Mouse (Mus musculus) cerebellum, postnatal 36 days (tissue): ENCODE measurements around the gene Gm10563.
"Not testable (repeated sequence)": the region's sequence is repeated elsewhere in the genome, so short reads cannot be mapped to it uniquely, and the experiment has no call there.

ENCODE experiments used
- DNase-seq, 2 experiments: peaks; one replicate each; pipeline ENCODE4 v3.0.0; 2021 to 2022; ENCODE audit warnings: mixed read lengths in 2 of 2

The Gm10563 gene

DNA sequence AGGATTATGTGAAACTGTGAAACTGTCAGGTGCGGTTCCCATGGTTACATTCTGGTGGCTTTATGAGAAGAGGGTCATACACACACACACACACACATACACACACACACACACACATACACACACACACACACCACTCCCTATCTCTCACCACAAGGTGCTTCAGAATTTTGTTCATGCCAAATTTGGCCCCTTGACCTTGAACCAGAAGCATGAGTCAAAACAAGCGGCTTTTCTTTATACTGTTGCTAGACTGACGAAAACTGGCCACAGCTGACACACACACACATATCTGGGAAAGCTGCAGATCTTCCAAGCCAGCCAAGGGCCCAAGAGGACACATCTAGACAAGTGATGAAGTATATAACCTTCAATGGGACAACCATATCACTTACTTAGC lies 49.4 kb downstream of the Gm10563 start:
- no peak for DNase-seq

DNA sequence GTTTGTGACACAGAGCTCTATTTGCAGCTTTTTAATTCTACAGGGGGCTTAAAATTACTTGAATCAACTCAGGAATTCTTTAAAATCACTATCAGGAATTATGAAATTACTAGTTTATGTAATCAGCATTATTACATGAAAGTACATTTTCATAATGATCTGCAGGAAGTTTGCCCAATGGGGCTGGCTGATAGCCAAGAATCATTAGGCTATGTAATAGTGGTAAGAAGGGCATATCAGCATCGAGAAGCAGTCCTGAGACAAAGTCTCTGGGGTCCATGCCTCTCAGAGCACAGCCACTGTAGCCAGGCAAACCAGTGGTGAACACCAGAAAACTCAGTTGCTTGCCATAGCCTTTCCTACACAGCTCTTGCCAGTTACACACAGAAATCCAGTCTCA lies 51.4 kb downstream of the Gm10563 start:
- no peak for DNase-seq

DNA sequence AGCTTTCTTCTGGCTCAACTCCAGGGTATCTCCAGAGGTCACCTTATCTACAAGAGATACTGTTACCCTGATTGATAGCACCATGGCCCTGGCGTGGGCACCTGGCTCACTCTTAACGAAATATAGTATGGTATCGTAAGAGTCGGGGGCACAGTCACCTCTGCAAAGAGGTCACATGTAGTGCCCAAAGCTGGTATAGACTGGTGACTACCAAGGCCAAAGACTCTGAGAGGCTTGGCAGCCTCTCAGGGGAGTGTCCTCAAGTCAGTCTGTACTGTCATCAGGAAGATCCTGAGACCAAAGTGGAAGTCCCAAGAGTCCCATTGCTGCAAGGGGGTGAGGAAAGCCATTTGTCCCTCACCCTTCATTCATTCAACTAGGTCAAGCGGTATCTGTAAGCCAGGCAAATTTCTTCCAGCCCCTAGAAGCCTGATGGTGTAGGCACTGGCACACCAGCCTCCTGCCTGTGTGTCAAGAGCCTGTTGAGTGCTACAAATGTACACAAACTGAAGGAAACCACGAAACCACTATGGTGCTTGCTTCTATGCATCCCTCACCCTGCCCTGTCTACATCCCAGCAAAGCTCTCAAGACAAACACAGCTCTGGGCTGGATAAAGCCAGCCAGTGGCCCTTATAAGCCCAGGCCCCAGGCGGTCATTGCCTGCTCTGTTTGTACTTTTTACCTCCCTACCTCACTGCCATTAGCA lies 54.0 kb downstream of the Gm10563 start:
- DNase-seq = no peak

DNA sequence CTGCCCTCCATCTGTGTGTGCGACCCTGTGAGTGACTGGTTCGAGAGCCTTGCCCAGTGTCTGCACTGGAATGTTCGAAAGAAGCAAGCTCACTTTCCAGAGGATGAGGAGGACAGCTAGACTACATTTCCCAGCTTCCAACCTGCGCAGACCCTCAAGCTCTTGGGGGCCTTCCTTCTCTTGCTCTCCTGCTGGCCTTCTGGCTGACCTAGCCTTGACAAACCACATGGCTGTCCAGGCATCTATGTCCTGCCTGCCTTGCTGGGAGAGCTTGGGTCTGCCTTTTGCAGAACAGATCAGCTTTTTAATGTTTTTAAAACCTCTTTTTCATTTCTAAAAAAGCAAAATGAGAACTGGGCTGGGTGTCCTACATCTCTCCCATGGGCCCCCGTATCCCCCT lies 55.9 kb downstream of the Gm10563 start:
- DNase-seq = no peak

DNA sequence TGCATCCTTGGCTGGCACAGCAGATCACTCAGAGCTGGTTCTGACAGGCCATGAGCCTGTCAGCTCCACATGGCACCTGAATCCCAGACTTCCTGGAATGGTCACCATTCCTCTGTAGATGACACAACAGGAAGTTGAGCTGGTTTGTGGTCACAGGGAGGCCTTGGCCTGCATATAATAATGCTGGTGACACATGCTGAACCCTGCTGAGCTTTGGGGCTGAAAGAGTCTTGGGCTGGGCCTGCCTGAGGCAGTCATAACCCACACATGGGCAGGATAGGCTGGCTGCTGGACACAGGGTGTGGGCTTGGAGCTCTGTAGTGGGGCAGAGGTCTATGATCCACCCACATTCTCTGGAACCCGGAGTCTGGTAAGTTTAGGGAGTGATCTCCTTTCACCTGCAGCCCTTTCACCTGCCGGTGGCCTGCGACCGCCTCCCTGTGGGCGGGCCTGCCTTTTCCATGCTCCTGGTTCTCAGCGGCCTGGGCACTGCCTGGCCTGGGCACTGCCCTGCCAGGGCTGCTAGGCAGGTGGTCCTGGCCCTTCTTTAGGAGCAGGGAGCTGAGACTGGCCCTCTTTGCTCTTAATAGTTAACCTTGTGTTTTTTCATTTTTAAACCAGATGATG lies 62.8 kb downstream of the Gm10563 start:
- no peak for DNase-seq

DNA sequence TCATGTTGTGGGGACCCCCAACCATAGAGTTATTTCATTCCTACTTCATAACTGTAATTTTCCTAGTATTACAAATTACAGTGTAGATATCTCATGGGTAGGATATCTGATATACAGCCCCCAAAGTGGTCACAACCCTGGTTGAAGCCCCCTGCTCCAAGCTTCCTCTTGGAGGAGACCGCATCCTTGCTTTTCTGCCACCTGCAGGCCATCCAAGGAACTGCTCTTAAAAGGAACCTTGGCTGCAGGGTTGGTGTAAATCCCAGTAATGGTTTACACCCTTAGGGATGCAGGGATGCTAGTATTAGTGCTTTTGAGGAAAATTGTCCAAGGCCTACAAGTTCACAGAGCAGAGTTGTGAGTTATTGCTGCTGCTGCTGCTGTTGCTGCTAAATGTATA lies 64.8 kb downstream of the Gm10563 start:
- peak; percentile 63 to 69 for DNase-seq

DNA sequence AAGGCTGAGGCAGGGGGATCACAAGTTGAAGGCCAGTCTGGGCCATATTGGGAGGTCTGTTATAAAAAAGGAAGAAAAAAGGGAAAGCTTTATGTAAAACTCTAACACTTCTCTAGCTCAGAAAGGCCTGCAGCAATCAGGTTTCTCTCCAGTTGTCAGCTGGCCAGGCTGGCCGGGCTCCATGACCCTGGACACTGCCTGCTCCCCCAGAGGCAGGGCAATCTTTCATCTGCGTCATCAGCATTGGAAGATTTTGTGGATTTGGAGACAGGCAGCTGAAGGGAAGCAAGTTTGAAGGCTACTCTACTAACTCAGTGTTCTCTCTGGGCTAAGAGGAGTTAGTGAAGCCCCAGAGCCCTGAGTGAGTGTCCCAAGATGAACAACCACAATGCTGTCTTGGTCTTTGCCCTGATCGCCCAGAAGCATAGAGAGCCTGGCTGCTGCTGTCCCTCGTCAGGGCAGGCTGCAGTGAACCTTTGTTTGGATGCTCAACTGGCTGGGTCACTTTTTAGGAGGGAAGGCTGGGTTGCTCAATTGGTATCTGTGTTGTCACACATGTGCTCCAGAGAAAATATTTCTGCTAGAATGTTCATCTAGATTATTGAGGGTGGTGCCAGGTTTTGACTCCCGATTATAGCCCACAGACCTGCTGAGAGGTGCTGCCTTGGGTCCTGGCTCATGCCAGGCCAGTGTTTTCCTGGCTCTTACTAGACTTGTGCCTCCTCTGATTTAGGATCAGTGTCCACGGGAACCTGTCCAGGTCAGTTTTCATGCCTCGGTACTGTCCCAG lies 66.7 kb downstream of the Gm10563 start:
- no peak for DNase-seq

DNA sequence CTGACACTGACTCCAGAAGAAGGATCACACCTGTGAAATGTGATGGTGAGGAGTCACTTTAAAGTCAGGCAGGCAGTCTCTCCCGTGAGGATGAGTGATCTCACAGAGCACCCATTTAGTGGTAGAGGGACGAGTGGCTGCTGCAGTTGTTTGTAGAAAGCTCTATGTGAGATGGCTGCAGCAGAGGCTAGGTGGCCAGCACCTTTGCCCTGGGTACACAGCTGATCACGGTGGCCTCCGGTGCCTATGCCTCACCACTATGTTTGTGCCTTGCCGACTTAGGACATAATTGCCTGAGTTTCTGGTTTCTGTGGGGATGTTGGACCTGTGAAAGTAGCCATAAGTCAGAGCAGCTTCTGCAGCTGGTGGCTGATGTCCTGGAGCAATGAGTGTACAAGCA lies 67.5 kb downstream of the Gm10563 start:
- no peak for DNase-seq

DNA sequence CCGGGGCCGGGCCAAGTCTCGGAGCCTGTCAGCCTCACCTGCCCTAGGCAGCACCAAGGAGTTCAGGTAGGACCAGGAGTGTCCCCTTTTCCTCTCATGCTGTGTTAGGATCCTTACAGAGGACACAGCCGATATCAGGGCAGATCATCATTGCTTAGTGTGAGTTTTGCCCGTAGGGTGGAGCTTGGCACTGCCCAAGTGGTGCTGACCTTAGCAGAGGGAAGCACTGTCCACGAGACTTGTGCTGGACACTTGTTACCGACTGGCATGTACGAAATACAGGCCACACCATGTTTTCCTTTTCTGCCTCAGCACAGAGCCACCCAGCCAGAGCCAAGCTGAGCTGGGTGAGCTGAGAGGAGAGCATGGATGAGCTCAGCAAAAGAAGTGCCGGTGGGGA lies 68.1 kb downstream of the Gm10563 start:
- DNase-seq = no peak

DNA sequence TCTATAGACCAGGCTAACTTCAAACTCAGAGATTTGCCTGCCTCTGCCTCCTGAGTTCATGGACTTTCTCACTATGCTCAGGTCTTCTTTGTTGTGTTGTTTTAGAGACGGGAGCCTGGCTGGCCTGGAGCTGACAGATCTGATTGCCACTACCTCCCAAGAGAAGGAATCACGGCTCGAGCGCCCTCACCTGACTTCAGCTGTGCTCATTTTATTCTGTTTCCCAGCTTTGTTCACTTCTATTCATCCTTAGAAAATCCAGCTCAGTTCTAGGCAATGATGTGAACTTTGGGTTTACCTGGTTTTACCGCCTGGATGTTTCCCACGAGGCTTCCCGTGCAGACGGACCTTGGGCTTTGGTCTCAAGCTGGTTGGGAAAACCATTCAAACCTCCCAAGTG lies 69.7 kb downstream of the Gm10563 start:
- DNase-seq = no peak

DNA sequence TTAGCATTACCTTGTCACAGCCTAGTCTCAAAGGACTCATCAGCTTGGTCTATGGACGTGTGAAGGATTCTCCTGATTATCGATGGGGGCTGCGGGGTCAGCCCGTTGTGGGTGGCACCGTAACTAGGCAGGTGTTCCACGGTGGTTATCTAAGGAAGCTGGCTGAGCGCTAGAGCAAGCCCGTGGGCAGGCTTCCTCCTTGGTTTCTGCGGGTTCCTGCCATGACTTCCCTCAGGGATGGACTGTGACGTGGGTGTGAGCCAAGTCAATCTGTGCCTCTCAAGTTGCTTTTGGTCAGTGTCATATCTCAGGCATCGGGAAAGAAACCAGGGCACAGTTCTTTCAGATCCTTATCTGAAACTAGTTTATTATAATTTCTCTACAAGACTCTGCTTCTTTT lies 70.3 kb downstream of the Gm10563 start:
- peak; percentile 31 for DNase-seq

DNA sequence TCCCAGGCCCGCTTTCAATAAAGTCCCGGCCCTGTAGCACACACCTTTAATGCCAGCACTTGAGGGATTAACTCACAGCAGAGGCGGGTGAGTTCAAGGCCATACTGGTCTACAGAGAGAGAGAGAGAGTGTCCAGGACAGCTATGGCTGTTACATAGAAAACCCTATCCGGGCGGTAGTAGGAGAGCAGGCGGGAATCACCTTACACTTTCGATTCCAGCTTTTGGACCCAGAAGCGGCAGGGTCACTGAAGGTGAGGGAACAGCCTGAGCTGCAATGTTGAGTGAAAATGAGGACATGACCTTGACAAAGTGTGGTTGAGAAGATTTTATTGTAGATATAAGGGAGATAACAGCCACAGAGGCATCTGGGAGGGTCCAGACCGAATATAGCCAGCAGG lies 71.3 kb downstream of the Gm10563 start:
- DNase-seq = no peak

DNA sequence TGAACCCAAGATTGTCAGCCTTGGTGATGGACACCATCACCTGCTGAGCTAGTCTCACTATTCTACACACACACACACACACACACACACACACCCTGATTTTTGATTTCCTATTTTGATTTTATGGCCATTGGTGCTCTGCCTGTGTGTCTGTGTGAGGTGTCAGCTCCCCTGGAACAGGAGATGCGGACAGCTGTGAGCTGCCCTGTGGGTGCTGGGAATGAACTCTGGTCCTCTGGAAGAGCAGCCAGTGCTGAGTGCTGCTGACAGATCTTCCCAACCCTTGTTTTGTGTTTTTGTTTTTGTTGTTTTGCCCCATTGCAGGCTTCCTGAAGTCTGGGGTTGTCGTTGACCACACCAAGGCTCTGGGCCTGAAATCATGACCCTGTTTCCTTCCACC lies 72.1 kb downstream of the Gm10563 start:
- no peak for DNase-seq

DNA sequence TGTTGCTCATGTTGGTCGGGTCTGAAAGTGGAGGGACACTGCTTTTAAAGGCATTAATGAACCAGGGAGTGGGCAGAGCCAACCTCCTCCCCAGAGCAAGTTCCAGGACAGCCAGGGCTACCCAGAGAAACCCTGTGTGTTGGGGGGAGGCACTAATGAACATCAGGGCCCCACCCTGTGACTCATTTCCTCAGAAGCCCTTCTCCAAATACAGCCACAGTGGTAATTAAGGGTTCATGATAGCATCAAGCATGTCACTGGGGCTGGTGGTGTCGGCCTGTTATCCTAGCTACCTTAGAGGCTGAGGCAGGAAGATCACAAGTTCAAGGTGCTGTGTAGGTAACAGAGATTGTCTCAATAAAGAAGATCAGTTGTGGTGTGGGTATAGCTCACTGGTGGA lies 73.8 kb downstream of the Gm10563 start:
- DNase-seq = no peak

DNA sequence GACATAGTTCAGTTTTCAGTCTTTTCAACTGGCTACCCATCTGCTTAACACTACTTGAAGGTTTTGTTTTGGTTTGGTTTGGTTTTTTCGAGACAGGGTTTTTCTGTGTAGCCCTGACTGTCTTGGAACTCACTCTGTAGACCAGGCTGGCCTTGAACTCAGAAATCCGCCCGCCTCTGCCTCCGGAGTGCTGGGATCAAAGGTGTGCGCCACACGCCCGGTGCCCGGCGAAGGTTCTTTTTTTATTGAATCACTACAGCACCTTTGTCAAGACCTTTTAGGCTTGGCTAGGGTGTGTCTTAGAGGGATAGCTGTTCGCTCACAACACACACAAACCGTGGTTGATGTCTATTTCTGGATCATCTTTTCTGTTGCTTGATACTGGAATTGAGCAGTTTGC lies 74.9 kb downstream of the Gm10563 start:
- DNase-seq = not testable (repeated sequence)

DNA sequence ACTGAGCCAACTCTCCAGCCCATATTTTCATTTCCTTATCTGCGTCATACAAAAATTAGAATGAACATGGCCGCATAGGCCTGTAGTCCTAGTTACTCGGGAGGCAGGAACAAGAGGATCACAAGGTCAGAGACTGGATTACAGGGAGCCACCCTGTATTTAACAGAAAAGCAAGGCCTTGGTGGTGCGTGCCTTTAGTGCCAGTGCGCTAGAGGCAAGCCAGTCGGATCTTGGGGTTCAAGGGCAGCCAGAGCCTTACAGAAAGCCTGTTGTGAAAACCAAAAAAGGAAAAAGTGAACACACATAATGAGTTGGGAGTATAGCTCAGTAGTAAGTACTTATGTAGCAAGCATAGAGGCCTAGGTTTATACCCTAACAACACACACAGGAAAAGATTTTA lies 75.4 kb downstream of the Gm10563 start:
- DNase-seq = no peak

DNA sequence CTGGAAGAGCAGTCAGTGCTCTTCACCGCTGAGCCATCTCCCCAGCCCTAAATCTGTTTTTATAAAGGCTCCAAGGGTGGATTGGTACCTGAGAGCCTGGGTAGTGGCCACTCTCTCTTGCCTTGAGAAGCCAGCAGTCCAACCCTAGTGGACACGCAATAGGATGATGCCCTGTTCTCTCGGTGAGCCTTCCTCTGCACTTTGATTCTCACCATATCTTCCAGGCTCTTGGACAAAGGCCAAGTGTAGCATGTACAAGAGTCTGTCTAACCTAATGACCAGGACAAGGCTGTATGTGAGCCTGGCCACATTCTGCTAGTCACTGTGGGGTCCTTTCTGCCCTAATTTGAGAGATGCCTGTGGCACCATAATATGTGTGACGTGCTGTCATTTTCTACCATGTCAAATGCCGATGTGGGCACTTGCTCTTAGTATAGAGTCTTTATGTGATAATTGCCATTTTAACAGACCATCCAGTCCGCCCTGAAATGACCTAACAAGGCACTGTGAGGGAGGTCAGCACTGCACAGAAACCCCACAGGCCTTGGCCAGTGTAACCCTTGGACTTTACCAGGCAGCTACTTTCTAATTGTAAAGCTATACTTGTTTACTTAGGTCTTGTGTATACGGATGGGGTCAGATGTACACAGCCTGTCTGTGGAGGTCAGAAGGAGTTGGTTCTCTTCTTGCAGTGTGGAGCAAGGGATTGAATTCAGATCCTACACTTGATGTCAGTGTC lies 76.4 kb downstream of the Gm10563 start:
- DNase-seq = no peak

DNA sequence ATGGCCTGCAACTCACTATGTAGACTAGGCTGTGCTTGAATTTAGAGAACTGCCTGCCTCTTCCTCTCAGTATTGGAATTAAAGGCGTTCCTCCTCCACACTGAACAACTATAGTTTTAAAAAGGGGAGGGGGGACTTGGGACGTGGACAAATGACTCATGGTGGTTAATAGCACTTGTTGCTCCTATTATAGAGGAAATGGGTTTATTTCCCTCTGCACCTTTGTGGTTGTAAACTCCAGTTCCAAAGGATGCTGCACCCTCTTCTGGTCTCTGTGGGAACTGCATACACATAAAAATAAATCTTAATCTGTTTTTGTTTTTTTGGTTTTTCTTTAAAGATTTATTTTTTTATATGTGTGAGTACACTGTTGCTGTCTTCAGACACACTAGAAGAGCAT lies 77.0 kb downstream of the Gm10563 start:
- DNase-seq = peak in 1 of 2 experiments; percentile 44

DNA sequence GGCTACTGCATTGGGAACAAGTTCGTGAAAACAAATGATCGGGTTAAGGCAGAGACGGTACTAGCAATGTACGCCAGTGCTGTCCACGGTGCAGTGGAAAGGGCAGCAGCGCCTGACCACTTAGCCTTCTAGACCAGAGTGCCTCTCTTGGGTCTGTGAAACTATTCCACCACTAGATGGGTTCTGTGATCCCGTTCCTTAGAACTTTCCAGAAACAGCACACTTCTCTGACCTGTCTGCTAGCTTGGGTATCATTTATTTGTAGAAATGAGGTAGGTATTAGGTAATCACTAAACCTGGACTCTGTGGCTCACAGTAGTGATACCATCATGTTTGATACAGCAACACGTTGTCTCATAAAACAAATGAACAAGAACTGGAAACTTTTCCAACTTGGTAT lies 78.7 kb downstream of the Gm10563 start:
- no peak for DNase-seq
